ENCODE assay signal across 14 mouse cellular contexts in the genomic region with DNA sequence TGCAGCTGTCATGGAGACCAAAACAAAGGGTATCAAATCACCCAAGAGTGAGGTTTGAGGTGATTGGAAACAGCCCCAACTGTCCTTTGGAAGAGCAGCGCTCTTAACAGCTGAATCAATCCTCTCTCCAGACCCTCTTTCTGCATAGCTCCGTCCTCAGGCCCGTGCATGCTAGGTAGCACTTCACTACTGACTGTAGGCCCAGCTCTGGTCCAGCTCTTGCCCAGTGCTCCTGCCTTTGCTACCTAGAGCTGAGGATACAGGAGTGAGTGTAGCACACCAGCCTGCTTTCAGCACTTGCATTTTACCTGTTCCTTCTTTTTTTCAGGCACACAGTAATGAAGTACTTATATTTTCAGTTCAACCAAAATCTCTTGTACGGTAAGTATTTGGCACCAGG.
"Had no signal": no experiment of that assay in that cellular context is flagged by ENCODE, and none has a peak within 500 bp of the region (broad histone marks: within the 10 kb centered on the region; RNA-seq: fewer than 3 reads in every experiment).

No protein-coding gene starts in this region.

- H3K27me3 ChIP-seq: midbrain, embryonic 13.5 days; midbrain, embryonic 15.5 days; neural tube, embryonic 12.5 days; stomach, embryonic 15.5 days had no signal

- H3K9ac ChIP-seq: lung, embryonic 14.5 days; midbrain, embryonic 13.5 days; midbrain, embryonic 15.5 days; neural tube, embryonic 12.5 days; stomach, embryonic 15.5 days had no signal

- H3K27ac ChIP-seq: midbrain, embryonic 10.5 days; midbrain, embryonic 13.5 days; midbrain, embryonic 15.5 days; neural tube, embryonic 12.5 days; stomach, embryonic 15.5 days; stomach, postnatal 0 days had no signal

- H3K4me2 ChIP-seq: lung, embryonic 14.5 days; midbrain, embryonic 13.5 days; midbrain, embryonic 15.5 days; neural tube, embryonic 12.5 days; stomach, embryonic 15.5 days had no signal

- DNase-seq: lung, adult 18-20 months; lung, embryonic 14.5 days; lung, postnatal 10 days; lung, postnatal 4 days; right cerebral cortex, postnatal 14 days; thymus, adult 2 months; thymus, postnatal 25 days; thymus, postnatal 4 days had no signal

- H3K4me1 ChIP-seq: midbrain, embryonic 10.5 days; midbrain, embryonic 13.5 days; midbrain, embryonic 15.5 days; neural tube, embryonic 12.5 days; stomach, embryonic 15.5 days had no signal

- H3K4me3 ChIP-seq: midbrain, embryonic 10.5 days; midbrain, embryonic 13.5 days; midbrain, embryonic 15.5 days; neural tube, embryonic 12.5 days; stomach, embryonic 15.5 days had no signal

- ATAC-seq: midbrain, embryonic 13.5 days; midbrain, embryonic 15.5 days had no signal

- H3K9me3 ChIP-seq: midbrain, embryonic 10.5 days; midbrain, embryonic 13.5 days; midbrain, embryonic 15.5 days; neural tube, embryonic 12.5 days; stomach, embryonic 15.5 days had no signal
